Mouse (Mus musculus) erythroblast, embryonic 14.5 days (primary cell): ENCODE data around the gene H3f3b.

Source experiments
- GATA1 ChIP-seq: IDR thresholded peaks from 2 replicates; pipeline ENCODE4 v1.6.1; 2012; ENCODE audit warnings: low read length, inconsistent platforms, mixed read lengths
- TAL1 ChIP-seq: IDR thresholded peaks from 3 replicates; pipeline ENCODE4 v1.6.1; 2012; ENCODE audit warnings: low read length, inconsistent platforms, mixed read lengths

- TF ChIP-seq TAL1 (no peak), GATA1 (no peak)
Observed at GRCm38 (mm10) chr11:115975083-115975420, 52.7 kb downstream of the H3f3b start.
